Mouse (Mus musculus) MEL (cell line): ENCODE data around the gene Fam13c. TPM values are rescaled to one million over a fixed set of nuclear protein-coding genes. Genes with fewer than 3 reads are reported as not detected.

Experiments
- DNase-seq: peaks from one replicate; pipeline ENCODE4 v3.0.0; 2011; ENCODE audit warnings: low read depth, low spot score
- H3K27ac ChIP-seq: 2 replicates; pipeline ENCODE4 v1.5.1; 2012; ENCODE audit warnings: low read depth, mild to moderate bottlenecking, control low read depth, low read length, moderate library complexity; ENCODE audit not compliant: control insufficient read depth
- H3K27me3 ChIP-seq, 2 experiments: fragments of 150-350 bp in 1 of 2; sonication (generic) in 1 of 2; 2 replicates each; pipeline ENCODE4 v1.6.1; 2012; ENCODE audit warnings: low read length in 2 of 2, mild to moderate bottlenecking in 2 of 2, improper control_type of control experiment in 1 of 2, moderate library complexity in 1 of 2; ENCODE audit not compliant: insufficient read depth in 2 of 2, control insufficient read depth in 1 of 2
- H3K36me3 ChIP-seq, 2 experiments: 2 replicates each; pipeline ENCODE4 v1.6.1; 2012 to 2014; ENCODE audit warnings: low read length in 2 of 2, improper control_type of control experiment in 1 of 2, inconsistent platforms in 1 of 2, mild to moderate bottlenecking in 1 of 2; ENCODE audit not compliant: insufficient read depth in 2 of 2, control insufficient read depth in 1 of 2
- H3K4me1 ChIP-seq, 2 experiments: fragments of 150-350 bp in 1 of 2; sonication (generic) in 1 of 2; 2 replicates each; pipeline ENCODE4 v1.6.1; 2012; ENCODE audit warnings: low read length in 2 of 2, improper control_type of control experiment in 1 of 2, mild to moderate bottlenecking in 1 of 2; ENCODE audit not compliant: insufficient read depth in 2 of 2, control insufficient read depth in 1 of 2
- H3K4me3 ChIP-seq, 2 experiments: fragments of 150-350 bp in 1 of 2; sonication (generic) in 1 of 2; 2 replicates each; pipeline ENCODE4 v1.5.1; 2012; ENCODE audit warnings: low read depth in 2 of 2, low read length in 2 of 2, mild to moderate bottlenecking in 2 of 2, moderate library complexity in 2 of 2, control low read depth in 1 of 2, improper control_type of control experiment in 1 of 2; ENCODE audit not compliant: control insufficient read depth in 1 of 2, insufficient read depth in 1 of 2
- H3K79me2 ChIP-seq: 2 replicates; pipeline ENCODE4 v1.6.1; 2012; ENCODE audit warnings: mild to moderate bottlenecking, low read length, moderate library complexity; ENCODE audit not compliant: control insufficient read depth, poor library complexity, insufficient read depth
- H3K9ac ChIP-seq: 2 replicates; pipeline ENCODE4 v1.6.1; 2012; ENCODE audit warnings: low read depth, mild to moderate bottlenecking, control low read depth, low read length, moderate library complexity; ENCODE audit not compliant: control insufficient read depth, poor library complexity, severe bottlenecking
- H3K9me3 ChIP-seq: fragments of 150-350 bp; sonication (generic); replicated peaks from 2 replicates; pipeline ENCODE4 v1.6.1; 2012; ENCODE audit warnings: mild to moderate bottlenecking, low read length, improper control_type of control experiment, moderate library complexity; ENCODE audit not compliant: insufficient read depth
- CHD1 ChIP-seq: IDR thresholded peaks from 2 replicates; pipeline ENCODE4 v1.6.1; 2012; ENCODE audit warnings: low read depth, mild to moderate bottlenecking, inconsistent platforms, low read length, improper control_type of control experiment
- CTCF ChIP-seq, 3 experiments: IDR thresholded peaks in 2 of 3; conservative IDR thresholded peaks in 1 of 3; 2 replicates each; pipeline ENCODE4 v1.5.1; 2011 to 2012; ENCODE audit warnings: low read length in 3 of 3, low read depth in 2 of 3, mild to moderate bottlenecking in 2 of 3, improper control_type of control experiment in 1 of 3, inconsistent platforms in 1 of 3, mixed read lengths in 1 of 3, moderate library complexity in 1 of 3; ENCODE audit not compliant: control insufficient read depth in 1 of 3, insufficient read depth in 1 of 3, poor library complexity in 1 of 3, severe bottlenecking in 1 of 3
- E2F4 ChIP-seq: IDR thresholded peaks from 2 replicates; pipeline ENCODE4 v1.6.1; 2011; ENCODE audit warnings: low read depth, low read length, improper control_type of control experiment, borderline replicate concordance
- ELF1 ChIP-seq: IDR thresholded peaks from 2 replicates; pipeline ENCODE4 v1.6.1; 2014; ENCODE audit warnings: low read depth, mild to moderate bottlenecking, inconsistent platforms, low read length, improper control_type of control experiment, moderate library complexity
- GATA1 ChIP-seq: IDR thresholded peaks from 2 replicates; pipeline ENCODE4 v1.6.1; 2011; ENCODE audit warnings: low read depth, low read length, improper control_type of control experiment
- JUND ChIP-seq: IDR thresholded peaks from 2 replicates; pipeline ENCODE4 v1.6.1; 2011; ENCODE audit warnings: low read depth, mild to moderate bottlenecking, improper control_type of control experiment, low read length
- MAFK ChIP-seq: IDR thresholded peaks from 2 replicates; pipeline ENCODE4 v1.6.1; 2011; ENCODE audit warnings: low read depth, mild to moderate bottlenecking, low read length, improper control_type of control experiment, borderline replicate concordance
- MAX ChIP-seq: IDR thresholded peaks from 2 replicates; pipeline ENCODE4 v1.6.1; 2011; ENCODE audit warnings: low read length, improper control_type of control experiment
- MEF2A ChIP-seq: IDR thresholded peaks from 2 replicates; pipeline ENCODE4 v1.6.1; 2014; ENCODE audit warnings: low read depth, mild to moderate bottlenecking, inconsistent platforms, low read length, improper control_type of control experiment; ENCODE audit not compliant: poor library complexity, insufficient replicate concordance, severe bottlenecking; ENCODE audit errors: extremely low read depth
- MYB ChIP-seq: IDR thresholded peaks from 2 replicates; pipeline ENCODE4 v1.6.1; 2011; ENCODE audit warnings: mild to moderate bottlenecking, low read depth, low read length, improper control_type of control experiment
- POLR2A ChIP-seq, 2 experiments: IDR thresholded peaks; 2 replicates each; pipeline ENCODE4 v1.6.1; 2011 to 2012; ENCODE audit warnings: low read length in 2 of 2, mild to moderate bottlenecking in 2 of 2, control low read depth in 1 of 2, improper control_type of control experiment in 1 of 2, low read depth in 1 of 2, moderate library complexity in 1 of 2; ENCODE audit not compliant: control insufficient read depth in 1 of 2, insufficient read depth in 1 of 2, poor library complexity in 1 of 2
- POLR2AphosphoS5 ChIP-seq: IDR thresholded peaks from 2 replicates; pipeline ENCODE4 v1.6.1; 2012; ENCODE audit warnings: low read depth, borderline replicate concordance, mild to moderate bottlenecking, inconsistent platforms, low read length, moderate library complexity, mixed read lengths
- TAL1 ChIP-seq: IDR thresholded peaks from 2 replicates; pipeline ENCODE4 v1.6.1; 2012; ENCODE audit warnings: mild to moderate bottlenecking, inconsistent platforms, low read length, moderate library complexity, mixed read lengths
- TCF12 ChIP-seq: IDR thresholded peaks from 2 replicates; pipeline ENCODE4 v1.6.1; 2014; ENCODE audit warnings: low read depth, mild to moderate bottlenecking, inconsistent platforms, low read length, improper control_type of control experiment, moderate library complexity
- USF2 ChIP-seq, 2 experiments: IDR thresholded peaks; 2 replicates each; pipeline ENCODE4 v1.6.1; 2011 to 2012; ENCODE audit warnings: improper control_type of control experiment in 2 of 2, low read length in 2 of 2, borderline replicate concordance in 1 of 2, inconsistent platforms in 1 of 2, low read depth in 1 of 2, mild to moderate bottlenecking in 1 of 2; ENCODE audit not compliant: insufficient read depth in 1 of 2
- ZC3H11A ChIP-seq: IDR thresholded peaks from 2 replicates; pipeline ENCODE4 v1.6.1; 2012; ENCODE audit warnings: low read depth, mild to moderate bottlenecking, inconsistent platforms, low read length, improper control_type of control experiment
- polyA plus RNA-seq, 2 experiments: library from polyadenylated mRNA; stranded (reverse) in 1 of 2; unstranded in 1 of 2; fragments of >175 nt in 1 of 2; fragments of >200 nt in 1 of 2; gene quantifications; 2 replicates each; pipeline versions ENCODE4 v1.2.1 to v1.2.4; 2012; ENCODE audit warnings: low replicate concordance in 2 of 2, low read depth in 1 of 2; ENCODE audit not compliant: insufficient read length in 2 of 2, insufficient read depth in 1 of 2, missing spikeins in 1 of 2
- total RNA-seq: library from RNA; depleted of rRNA; stranded (reverse); fragments of 300-350 nt; gene quantifications from 2 replicates; pipeline ENCODE4 v1.2.3, GENCODE M21; 2012

Fam13c gene
- total and polyA plus RNA-seq, 3 experiments: not detected

- Histone ChIP-seq H3K27ac (no peak overlapping the region), H3K4me1 (no peaks in the 10 kb centered on the region), H3K9ac (no peak overlapping the region), H3K4me3 (no peak overlapping the region), H3K27me3 (no peaks in the 10 kb centered on the region), H3K79me2 (no peaks in the 10 kb centered on the region), H3K36me3 (no peaks in the 10 kb centered on the region), H3K9me3 (no peaks in the 10 kb centered on the region)
- no peak for TF ChIP-seq POLR2AphosphoS5
- no peak for TF ChIP-seq CTCF (IDR thresholded peaks at IDR 0.05 in 2 of 3, conservative IDR thresholded peaks at IDR 0.05 in 1 of 3; ENCODE audit: control insufficient read depth in 1 of 3, insufficient read depth in 1 of 3, low read depth in 2 of 3, low read length in 3 of 3, poor library complexity in 1 of 3, severe bottlenecking in 1 of 3)
- TF ChIP-seq E2F4: no peak
- no peak for TF ChIP-seq USF2 (IDR thresholded peaks at IDR 0.05; ENCODE audit: borderline replicate concordance in 1 of 2, insufficient read depth in 1 of 2, low read depth in 1 of 2, low read length in 2 of 2)
- DNase-seq: peak; percentile 3
Measured at GRCm38 (mm10) chr10:70540456-70541195, 100.3 kb downstream of the Fam13c start.

GRCm38 (mm10) chr10:70542857-70543256 lies 102.6 kb downstream of the Fam13c start:
- H3K4me1 ChIP-seq: no peaks in the 10 kb centered on the region
- DNase-seq: no peak
- no peaks in the 10 kb centered on the region for H3K79me2 ChIP-seq
- no peaks in the 10 kb centered on the region for H3K9me3 ChIP-seq
- no peaks in the 10 kb centered on the region for H3K36me3 ChIP-seq
- H3K4me3 ChIP-seq: no peak overlapping the region
- no peak overlapping the region for H3K9ac ChIP-seq
- TF ChIP-seq POLR2A (IDR thresholded peaks at IDR 0.05; ENCODE audit: control insufficient read depth in 1 of 2, insufficient read depth in 1 of 2, low read depth in 1 of 2, low read length in 2 of 2, poor library complexity in 1 of 2) (no peak), MAX (no peak), GATA1 (no peak), MYB (no peak), ZC3H11A (no peak), ELF1 (no peak), CTCF (IDR thresholded peaks at IDR 0.05 in 2 of 3, conservative IDR thresholded peaks at IDR 0.05 in 1 of 3; ENCODE audit: control insufficient read depth in 1 of 3, insufficient read depth in 1 of 3, low read depth in 2 of 3, low read length in 3 of 3, poor library complexity in 1 of 3, severe bottlenecking in 1 of 3) (no peak), JUND (no peak), MEF2A (no peak), CHD1 (no peak), TCF12 (no peak), USF2 (IDR thresholded peaks at IDR 0.05; ENCODE audit: borderline replicate concordance in 1 of 2, insufficient read depth in 1 of 2, low read depth in 1 of 2, low read length in 2 of 2) (no peak), TAL1 (no peak), MAFK (no peak)
- no peaks in the 10 kb centered on the region for H3K27me3 ChIP-seq
- no peak overlapping the region for H3K27ac ChIP-seq
